Mouse (Mus musculus) mesoderm, embryonic 11.5 days (tissue): ENCODE results near the gene Phospho1.
"Not testable (repeated sequence)": the region's sequence is repeated elsewhere in the genome, so short reads cannot be mapped to it uniquely, and the experiment has no call there.

Source experiments
- DNase-seq: peaks from one replicate; pipeline ENCODE4 v3.0.0-alpha.2; 2012; ENCODE audit warnings: low read depth, low spot score

Phospho1 gene

GRCm38 (mm10) chr11:95859468-95859855, 35.2 kb downstream of the Phospho1 start:
- DNase-seq, result peak; percentile 84

GRCm38 (mm10) chr11:95860071-95860490, 35.8 kb downstream of the Phospho1 start:
- peak; percentile 43 for DNase-seq

GRCm38 (mm10) chr11:95861397-95861796, 37.1 kb downstream of the Phospho1 start:
- DNase-seq, result no peak

DNA sequence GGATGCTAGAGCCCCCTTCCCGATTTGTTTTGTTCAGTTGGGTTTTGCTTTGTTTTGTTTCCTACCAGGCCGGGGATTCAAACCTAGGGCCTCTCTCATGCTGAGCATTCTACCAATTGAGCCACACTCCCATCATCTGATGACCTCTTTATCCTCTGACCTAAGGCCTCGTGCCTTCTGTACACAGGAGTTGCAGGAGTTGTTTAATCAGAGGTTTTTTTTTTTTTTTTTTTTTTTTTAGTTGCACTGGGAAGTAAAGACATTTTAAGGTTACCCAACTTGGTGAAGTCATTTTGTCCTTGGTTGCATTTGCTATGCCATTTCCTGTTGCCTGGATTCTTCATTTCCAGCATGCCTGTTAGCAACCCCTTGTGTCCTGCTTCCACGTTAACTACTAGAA, 45.1 kb downstream of the Phospho1 start:
- DNase-seq, result no peak

DNA sequence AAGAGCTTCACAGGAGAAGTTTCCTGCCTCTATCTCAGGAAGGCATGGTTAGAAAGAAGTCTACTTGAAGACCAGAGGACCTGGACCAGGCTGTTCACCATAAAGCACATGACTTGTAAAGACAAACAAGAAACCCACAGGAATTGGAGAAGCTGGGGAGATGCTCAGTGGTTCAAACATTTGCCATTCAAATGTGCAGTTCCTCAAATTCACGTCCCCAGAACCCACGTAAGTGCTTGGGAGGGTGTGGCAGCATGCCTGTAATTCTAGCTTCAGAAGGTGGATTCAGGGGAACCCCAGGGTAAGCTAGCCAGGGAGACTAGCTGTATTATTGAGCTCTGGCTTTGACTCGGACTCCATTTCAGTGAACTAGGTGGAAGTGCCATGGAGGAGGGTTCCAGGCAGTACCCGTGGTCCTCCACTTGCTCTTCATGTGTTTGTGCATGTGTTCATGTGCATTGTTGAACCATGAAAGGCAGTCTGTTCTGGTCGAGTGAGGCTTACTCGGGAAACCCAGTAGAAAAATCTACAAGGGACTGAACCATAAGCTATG, 45.7 kb downstream of the Phospho1 start:
- DNase-seq, result no peak

DNA sequence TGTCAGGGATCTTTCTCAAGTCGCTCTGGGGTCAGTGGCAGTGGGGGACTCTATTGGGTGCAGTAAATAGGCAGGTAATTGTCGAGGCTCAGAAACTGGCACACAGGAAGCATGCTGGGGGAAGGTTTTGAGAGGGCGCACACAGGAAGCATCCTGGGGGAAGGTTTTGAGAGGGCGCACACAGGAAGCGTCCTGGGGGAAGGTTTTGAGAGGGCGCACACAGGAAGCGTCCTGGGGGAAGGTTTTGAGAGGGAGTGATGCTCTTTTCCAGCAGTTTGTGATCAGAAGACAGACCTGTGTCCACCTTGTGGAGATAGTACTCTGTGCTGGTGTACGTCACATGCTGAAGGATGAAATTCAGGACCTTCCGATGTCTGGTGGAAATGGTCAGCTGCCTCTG, 51.5 kb downstream of the Phospho1 start:
- no peak for DNase-seq

DNA sequence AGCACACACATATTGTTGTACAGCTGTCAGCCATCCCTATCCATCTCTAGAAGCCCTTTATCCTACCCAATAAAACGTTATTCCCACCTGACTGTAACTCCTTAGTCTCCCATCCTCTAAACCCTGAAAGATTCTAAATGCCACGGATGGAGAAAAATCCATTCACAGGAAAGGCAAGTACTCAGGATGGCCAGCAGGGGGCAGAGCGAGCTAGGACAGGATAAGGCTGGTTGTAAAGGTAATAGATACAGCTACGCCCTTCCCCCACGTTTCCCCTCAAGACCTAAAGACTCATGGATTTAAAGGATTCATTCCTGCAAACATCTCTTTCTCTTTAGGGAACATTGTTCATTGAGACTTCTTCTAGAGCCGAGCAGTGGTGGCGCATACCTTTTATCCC, 52.0 kb downstream of the Phospho1 start:
- peak; percentile 78 for DNase-seq

GRCm38 (mm10) chr11:95879861-95880260, 55.6 kb downstream of the Phospho1 start:
- not testable (repeated sequence) for DNase-seq
